Mouse (Mus musculus) midbrain, postnatal 0 days (tissue): ENCODE measurements around the gene Scg3. TPM values are rescaled to one million over a fixed set of nuclear protein-coding genes. Genes with fewer than 3 reads are reported as not detected.

Source experiments
- ATAC-seq: fragments of 200-750 bp; cut with Nextera tagmentation; 2 replicates; pipeline ENCODE4 v1.8.0; 2017; ENCODE audit warnings: moderate number of reproducible peaks, mild to moderate bottlenecking, moderate TSS enrichment, moderate library complexity; ENCODE audit not compliant: low FRiP score
- DNase-seq: peaks from one replicate; pipeline ENCODE4 v3.0.0-alpha.2; 2015; ENCODE audit warnings: low spot score
- H3K27ac ChIP-seq: fragments of 300-500 bp; sonication (generic); 2 replicates; pipeline ENCODE4 v1.5.1; 2014; ENCODE audit warnings: low read depth, mild to moderate bottlenecking, low read length, mixed read lengths
- H3K27me3 ChIP-seq: fragments of 300-500 bp; sonication (generic); 2 replicates; pipeline ENCODE4 v1.6.1; 2014; ENCODE audit warnings: low read length, control low read depth, mixed read lengths; ENCODE audit not compliant: insufficient read depth
- H3K36me3 ChIP-seq: fragments of 300-500 bp; sonication (generic); 2 replicates; pipeline ENCODE4 v1.6.1; 2014; ENCODE audit warnings: low read length, control low read depth, mixed read lengths; ENCODE audit not compliant: insufficient read depth
- H3K4me1 ChIP-seq: fragments of 300-500 bp; sonication (generic); 2 replicates; pipeline ENCODE4 v1.6.1; 2014; ENCODE audit warnings: mild to moderate bottlenecking, control low read depth, antibody characterized with exemption, low read length, mixed read lengths; ENCODE audit not compliant: insufficient read depth
- H3K4me2 ChIP-seq: fragments of 300-500 bp; sonication (generic); 2 replicates; pipeline ENCODE4 v1.6.1; 2014; ENCODE audit warnings: low read depth, mild to moderate bottlenecking, low read length, mixed read lengths; ENCODE audit not compliant: poor library complexity, severe bottlenecking
- H3K4me3 ChIP-seq: fragments of 300-500 bp; sonication (generic); 2 replicates; pipeline ENCODE4 v1.5.1; 2014; ENCODE audit warnings: low read depth, mild to moderate bottlenecking, low read length, moderate library complexity
- H3K9ac ChIP-seq: fragments of 300-500 bp; sonication (generic); replicated peaks from 2 replicates; pipeline ENCODE4 v1.6.1; 2014; ENCODE audit warnings: mild to moderate bottlenecking, low read length, moderate library complexity, mixed read lengths; ENCODE audit not compliant: poor library complexity, severe bottlenecking
- H3K9me3 ChIP-seq: fragments of 300-500 bp; sonication (generic); 2 replicates; pipeline ENCODE4 v1.6.1; 2016; ENCODE audit warnings: low read length, control low read depth
- CTCF ChIP-seq: IDR thresholded peaks from 2 replicates; pipeline ENCODE4 v1.5.1; 2016; ENCODE audit warnings: antibody characterized with exemption, mild to moderate bottlenecking
- WGBS: fragments of 180-500 bp; shearing (Covaris S2); extraction: QIAGEN DNeasy Blood & Tissue Kit; methylation state at CpG from one replicate; pipeline ENCODE4 v1.1.7; 2014; 5-methylcytosine and 5-hydroxymethylcytosine counted together
- polyA plus RNA-seq: library from polyadenylated mRNA; unstranded; fragments of >200 nt; fragmentation: Nextera tagmentation; extraction: Ambion mirVana; gene quantifications from 2 replicates; pipeline ENCODE4 v1.2.1, GENCODE M21; 2015
- total RNA-seq: library from RNA; depleted of rRNA; stranded (reverse); fragments of >200 nt; gene quantifications from 2 replicates; pipeline ENCODE4 v1.2.3, GENCODE M21; 2014

Scg3 gene
- total and polyA plus RNA-seq, 2 experiments from 2014 or later = 115 to 139 TPM

GRCm38 (mm10) chr9:75680606-75681005 is 3.2 kb downstream of the Scg3 start:
- H3K27me3 ChIP-seq = no peaks in the 10 kb centered on the region
- no peak overlapping the region for H3K4me3 ChIP-seq
- no peaks in the 10 kb centered on the region for H3K9me3 ChIP-seq
- no peak for TF ChIP-seq CTCF
- peaks cover 2% of the 10 kb centered on the region; the same call in 1 of the 2 replicates for H3K4me1 ChIP-seq
- peaks cover 22% of the 10 kb centered on the region for H3K36me3 ChIP-seq
- no peak for DNase-seq
- no peak overlapping the region for H3K27ac ChIP-seq
- ATAC-seq = no peak
- WGBS = 90% methylated on average over 5 of the region's 5 CpGs
- no peak overlapping the region for H3K4me2 ChIP-seq
- H3K9ac ChIP-seq = no peak overlapping the region

DNA sequence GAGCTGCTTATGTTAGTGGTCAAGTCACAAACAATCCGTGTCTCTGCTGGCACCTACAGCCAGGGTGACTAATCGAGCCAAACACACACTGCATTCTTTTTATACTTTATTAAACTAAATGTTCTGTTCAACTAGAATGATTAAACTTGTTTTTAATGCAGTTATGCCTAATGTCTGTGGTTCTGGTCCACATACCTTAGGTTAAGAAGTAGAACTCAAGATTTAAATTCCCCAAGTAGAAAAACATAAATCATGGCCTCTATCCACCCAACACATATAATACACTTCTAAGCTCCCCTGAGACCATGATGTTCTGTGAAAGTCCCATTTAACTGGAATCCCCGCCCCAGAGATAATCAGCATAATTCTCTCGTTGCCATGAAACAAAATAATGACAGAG is 4.2 kb downstream of the Scg3 start:
- H3K36me3 ChIP-seq = peaks cover 31% of the 10 kb centered on the region
- no peak overlapping the region for H3K27ac ChIP-seq
- DNase-seq (no peak), ATAC-seq (no peak)
- H3K4me3 ChIP-seq = no peak overlapping the region
- no peaks in the 10 kb centered on the region for H3K9me3 ChIP-seq
- H3K4me2 ChIP-seq = no peak overlapping the region
- no peak overlapping the region for H3K9ac ChIP-seq
- no peak for TF ChIP-seq CTCF
- 59% methylated on average over 4 of the region's 4 CpGs for WGBS
- H3K4me1 ChIP-seq = peaks cover 2% of the 10 kb centered on the region; the same call in 1 of the 2 replicates
- H3K27me3 ChIP-seq = no peaks in the 10 kb centered on the region

- peaks cover 38% of the 10 kb centered on the region for H3K36me3 ChIP-seq
- no peak for ATAC-seq
- WGBS = 78% methylated on average over 7 of the region's 7 CpGs
Measured at GRCm38 (mm10) chr9:75678341-75678740, 5.5 kb downstream of the Scg3 start.

DNA sequence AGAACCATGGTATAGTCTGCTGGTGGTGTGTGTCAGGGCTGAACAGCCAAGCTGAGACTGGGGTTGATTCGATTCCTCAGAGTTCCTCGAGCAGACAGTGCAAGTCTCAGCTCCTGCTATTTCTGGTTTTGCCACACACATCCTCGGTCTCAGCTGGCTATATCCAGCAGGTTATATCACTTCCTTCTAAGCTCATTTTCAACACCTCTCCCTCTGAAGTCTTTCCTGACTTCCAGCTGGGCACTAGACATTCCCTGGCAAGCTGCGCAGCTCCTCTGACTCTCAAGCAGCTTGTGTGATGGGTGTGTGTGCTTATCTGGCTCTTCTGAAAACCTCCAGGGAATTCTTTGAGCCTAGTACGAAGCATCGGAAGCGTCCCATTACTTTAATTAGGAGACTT is 7.6 kb downstream of the Scg3 start:
- no peaks in the 10 kb centered on the region for H3K9me3 ChIP-seq
- no peak for ATAC-seq
- DNase-seq = no peak
- peaks cover 46% of the 10 kb centered on the region for H3K36me3 ChIP-seq
- no peak overlapping the region for H3K27ac ChIP-seq
- no peak for TF ChIP-seq CTCF
- H3K4me3 ChIP-seq = no peak overlapping the region
- H3K4me1 ChIP-seq = no peaks in the 10 kb centered on the region; the same call in 1 of the 2 replicates
- 82% methylated on average over 7 of the region's 7 CpGs for WGBS
- H3K9ac ChIP-seq = no peak overlapping the region
- no peaks in the 10 kb centered on the region for H3K27me3 ChIP-seq
- H3K4me2 ChIP-seq = no peak overlapping the region

More at GRCm38 (mm10) chr9:75678341-75678740, 5.5 kb downstream of the Scg3 start:
- Histone ChIP-seq H3K9ac (no peak overlapping the region), H3K4me1 (peaks cover 2% of the 10 kb centered on the region; the same call in 1 of the 2 replicates), H3K9me3 (no peaks in the 10 kb centered on the region), H3K4me3 (no peak overlapping the region), H3K27me3 (no peaks in the 10 kb centered on the region), H3K27ac (no peak overlapping the region), H3K4me2 (no peak overlapping the region)
- no peak for DNase-seq
- TF ChIP-seq CTCF = no peak

GRCm38 (mm10) chr9:75672769-75673168 is 11.1 kb downstream of the Scg3 start:
- ATAC-seq = 0 out of 2 replicates have a peak, but pooled peaks have one; percentile 57

GRCm38 (mm10) chr9:75666612-75667011 is 17.2 kb downstream of the Scg3 start:
- ATAC-seq (no peak), DNase-seq (no peak)
- Histone ChIP-seq H3K27ac (no peak overlapping the region), H3K9ac (no peak overlapping the region), H3K36me3 (peaks cover 44% of the 10 kb centered on the region), H3K4me1 (no peaks in the 10 kb centered on the region), H3K4me3 (no peak overlapping the region), H3K27me3 (no peaks in the 10 kb centered on the region), H3K9me3 (no peaks in the 10 kb centered on the region), H3K4me2 (no peak overlapping the region)
- TF ChIP-seq CTCF = no peak
- 80% methylated on average over 5 of the region's 5 CpGs for WGBS

More at GRCm38 (mm10) chr9:75672769-75673168, 11.1 kb downstream of the Scg3 start:
- no peak for TF ChIP-seq CTCF
- Histone ChIP-seq H3K4me3 (no peak overlapping the region), H3K4me2 (no peak overlapping the region), H3K9me3 (no peaks in the 10 kb centered on the region), H3K27me3 (no peaks in the 10 kb centered on the region), H3K36me3 (peaks cover 53% of the 10 kb centered on the region), H3K27ac (no peak overlapping the region), H3K4me1 (no peaks in the 10 kb centered on the region), H3K9ac (no peak overlapping the region)
- DNase-seq = no peak
- 28% methylated on average over 6 of the region's 6 CpGs for WGBS
